Mouse (Mus musculus) common myeloid progenitor, adult 5-6 weeks (primary cell): ENCODE measurements at regions not wholly inside any gene's neighbourhood (a gene's known extent, or its start where the extent isn't known, plus 50 kb on each side); places are given as distances from the start of the nearest gene placed in this dataset.
A peak's percentile ranks its signal among the peaks of the same experiment; 100 is the strongest.

Experiments
- ATAC-seq: replicated peaks from 2 replicates; pipeline ENCODE4 v1.8.0; 2016; ENCODE audit warnings: low read depth, mild to moderate bottlenecking, moderate TSS enrichment, inconsistent platforms; ENCODE audit not compliant: poor library complexity, severe bottlenecking

- ATAC-seq: peak; percentile 99
Measured at GRCm38 (mm10) chrX:96019556-96019955, 62.8 kb upstream of the Las1l start.

GRCm38 (mm10) chrX:96020407-96020806 is 63.6 kb upstream of the Las1l start:
- ATAC-seq: no peak

- peak; percentile 43 for ATAC-seq
Measured at GRCm38 (mm10) chrX:96025374-96025773, 68.6 kb upstream of the Las1l start.

- peak; percentile 82 for ATAC-seq
Measured at GRCm38 (mm10) chrX:96025876-96026275, 69.1 kb upstream of the Las1l start.

- ATAC-seq: no peak
Measured at GRCm38 (mm10) chrX:96031591-96031990, 64.3 kb upstream of the Msn start.

GRCm38 (mm10) chrX:96035307-96035706 is 60.5 kb upstream of the Msn start:
- peak; percentile 78 for ATAC-seq

GRCm38 (mm10) chrX:96042193-96042592 is 53.6 kb upstream of the Msn start:
- peak; percentile 81 for ATAC-seq
